Mouse (Mus musculus) forebrain, embryonic 14.5 days (tissue): ENCODE results near the gene Cyren. TPM values are rescaled to one million over a fixed set of nuclear protein-coding genes. Genes with fewer than 3 reads are reported as not detected.

Experiments
- polyA plus RNA-seq: library from polyadenylated mRNA; unstranded; fragments of >200 nt; fragmentation: Nextera tagmentation; extraction: Ambion mirVana; gene quantifications from 2 replicates; pipeline ENCODE4 v1.2.1, GENCODE M21; 2014

Cyren gene
- polyA plus RNA-seq, 1 experiment from 2014 or later, result 7.9 TPM

Other genes starting within 250 kb of the Cyren start
- gene Agbl3, start 97.6 kb downstream of the Cyren start, polyA plus RNA-seq, result 8.2 and 9.7 TPM in 2 replicates
- 0.65 and 0.79 TPM in 2 replicates for gene Tmem140, start 14.9 kb downstream of the Cyren start, polyA plus RNA-seq
- 11.0 and 12.0 TPM in 2 replicates for gene Wdr91, start 32.8 kb upstream of the Cyren start, polyA plus RNA-seq
- not detected in 2 replicates for gene Stra8, start 42.1 kb upstream of the Cyren start, polyA plus RNA-seq
- 0.55 and 0.61 TPM in 2 replicates for gene Slc23a4, start 110.3 kb upstream of the Cyren start, polyA plus RNA-seq